Mouse (Mus musculus) lung, postnatal 36 days (tissue): ENCODE measurements at regions not wholly inside any gene's neighbourhood (a gene's known extent, or its start where the extent isn't known, plus 50 kb on each side); places are given as distances from the start of the nearest gene placed in this dataset.

ENCODE experiments used
- DNase-seq: peaks from one replicate; pipeline ENCODE4 v3.0.0; 2022; ENCODE audit warnings: mixed read lengths

- no peak for DNase-seq
These were observed 179.8 kb upstream of the Plxnc1 start for GRCm38 (mm10) chr10:95124476-95124875.

- DNase-seq, result no peak
These were observed 175.4 kb upstream of the Plxnc1 start for GRCm38 (mm10) chr10:95120007-95120406.

GRCm38 (mm10) chr10:95118786-95119351, 174.2 kb upstream of the Plxnc1 start:
- DNase-seq, result no peak

GRCm38 (mm10) chr10:95117731-95118212, 173.1 kb upstream of the Plxnc1 start:
- no peak for DNase-seq

GRCm38 (mm10) chr10:95117041-95117730, 172.6 kb upstream of the Plxnc1 start:
- DNase-seq, result peak; percentile 49

GRCm38 (mm10) chr10:95116579-95117011, 172.0 kb upstream of the Plxnc1 start:
- no peak for DNase-seq

- DNase-seq, result no peak
These were observed 168.3 kb upstream of the Plxnc1 start for GRCm38 (mm10) chr10:95112837-95113388.

- peak; percentile 70 for DNase-seq
These were observed 167.7 kb upstream of the Plxnc1 start for GRCm38 (mm10) chr10:95112231-95112774.

- no peak for DNase-seq
These were observed 166.2 kb upstream of the Plxnc1 start for GRCm38 (mm10) chr10:95110786-95111185.

- no peak for DNase-seq
These were observed 164.9 kb upstream of the Plxnc1 start for GRCm38 (mm10) chr10:95109576-95109975.

- DNase-seq, result no peak
These were observed 163.1 kb upstream of the Plxnc1 start for GRCm38 (mm10) chr10:95107532-95108251.

GRCm38 (mm10) chr10:95103808-95104207, 159.2 kb upstream of the Plxnc1 start:
- peak; percentile 73 for DNase-seq

- DNase-seq, result peak; percentile 31
These were observed 158.3 kb upstream of the Plxnc1 start for GRCm38 (mm10) chr10:95102981-95103380.

- peak; percentile 62 for DNase-seq
These were observed 155.3 kb upstream of the Plxnc1 start for GRCm38 (mm10) chr10:95099906-95100305.

- no peak for DNase-seq
These were observed 151.2 kb upstream of the Plxnc1 start for GRCm38 (mm10) chr10:95095847-95096246.

GRCm38 (mm10) chr10:95094771-95095170, 150.1 kb upstream of the Plxnc1 start:
- DNase-seq, result no peak

- no peak for DNase-seq
These were observed 148.6 kb upstream of the Plxnc1 start for GRCm38 (mm10) chr10:95093266-95093665.

GRCm38 (mm10) chr10:95091086-95091485, 146.5 kb upstream of the Plxnc1 start:
- DNase-seq, result no peak

- no peak for DNase-seq
These were observed 146.0 kb upstream of the Plxnc1 start for GRCm38 (mm10) chr10:95090641-95091040.

- no peak for DNase-seq
These were observed 145.4 kb upstream of the Plxnc1 start for GRCm38 (mm10) chr10:95090035-95090434.

GRCm38 (mm10) chr10:95087864-95088570, 143.4 kb upstream of the Plxnc1 start:
- DNase-seq, result peak; percentile 83

GRCm38 (mm10) chr10:95086755-95087154, 142.1 kb upstream of the Plxnc1 start:
- DNase-seq, result peak; percentile 46
